Mouse (Mus musculus) MEL-GATA-1-ER (cell line): ENCODE results near the gene Acadl.

Experiments used
- DNase-seq: peaks from one replicate; pipeline ENCODE4 v3.0.0-alpha.2; 2012; ENCODE audit warnings: low read depth; ENCODE audit errors: extremely low read depth

The Acadl gene

DNA sequence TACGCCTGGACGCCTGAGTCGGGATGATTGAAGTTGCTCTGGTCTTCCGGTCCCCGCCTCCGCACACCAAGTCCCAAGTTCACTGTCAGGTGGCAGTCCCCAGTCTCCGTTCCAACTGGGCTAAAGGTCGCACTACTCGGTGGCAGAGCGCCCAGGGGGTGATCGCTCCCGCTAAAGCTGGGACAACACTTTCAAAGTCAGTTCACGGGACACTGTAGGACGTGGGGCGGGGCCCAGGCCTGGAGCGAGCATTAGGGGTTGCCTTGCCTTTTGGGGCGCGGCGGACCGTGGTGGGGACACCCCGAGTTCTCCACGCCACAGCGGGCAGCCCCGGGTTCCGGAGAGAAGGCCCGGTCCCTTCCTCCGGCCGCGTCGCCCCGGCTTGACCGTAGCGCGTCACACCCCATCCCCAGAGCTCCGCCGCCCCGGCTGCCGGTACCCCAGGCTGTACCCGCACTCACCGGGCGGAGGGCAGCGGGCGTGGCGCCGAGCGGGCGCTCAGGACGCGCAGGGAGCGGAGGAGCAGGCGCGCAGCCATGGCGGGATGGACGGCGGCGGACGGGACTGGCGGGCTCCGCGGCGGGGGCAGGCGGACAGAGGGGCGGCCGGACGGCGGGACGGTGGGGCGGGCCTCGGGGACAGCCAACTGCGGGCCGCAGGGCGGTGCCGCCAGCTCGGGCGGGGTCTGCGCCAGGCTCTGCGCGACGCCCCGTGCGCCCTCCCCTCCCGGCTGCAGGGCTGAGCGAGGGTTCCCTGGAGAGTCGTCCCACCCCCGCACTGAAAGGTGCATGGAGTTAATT lies at the start of gene Acadl:
TSS of gene Acadl (minus strand) at position 566 of the 800 bp plus-strand sequence.
- no peak for DNase-seq

GRCm38 (mm10) chr1:66912305-66912704 lies 49.2 kb upstream of the Acadl start:
- DNase-seq = no peak

- DNase-seq = no peak
These were observed 39.5 kb upstream of the Acadl start for GRCm38 (mm10) chr1:66902566-66902965.

DNA sequence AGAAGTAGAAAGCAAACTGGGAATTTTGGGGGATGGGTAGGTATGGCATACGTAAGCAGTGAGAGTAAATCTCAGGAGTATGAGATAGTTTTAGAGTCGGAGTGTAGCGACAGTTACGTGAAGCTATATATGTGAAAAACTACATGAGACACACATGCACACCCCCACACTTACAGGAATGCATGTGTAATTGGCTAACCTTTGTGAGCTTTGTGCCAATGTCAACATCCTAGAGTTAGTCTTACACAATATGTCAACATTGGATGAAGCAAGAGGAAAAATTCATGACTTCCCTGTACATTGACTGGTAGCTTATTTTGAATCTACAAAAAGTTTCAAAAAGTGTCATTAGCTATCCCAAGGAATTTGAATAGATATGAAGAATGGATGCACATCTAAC lies 37.9 kb upstream of the Acadl start:
- DNase-seq = no peak

DNA sequence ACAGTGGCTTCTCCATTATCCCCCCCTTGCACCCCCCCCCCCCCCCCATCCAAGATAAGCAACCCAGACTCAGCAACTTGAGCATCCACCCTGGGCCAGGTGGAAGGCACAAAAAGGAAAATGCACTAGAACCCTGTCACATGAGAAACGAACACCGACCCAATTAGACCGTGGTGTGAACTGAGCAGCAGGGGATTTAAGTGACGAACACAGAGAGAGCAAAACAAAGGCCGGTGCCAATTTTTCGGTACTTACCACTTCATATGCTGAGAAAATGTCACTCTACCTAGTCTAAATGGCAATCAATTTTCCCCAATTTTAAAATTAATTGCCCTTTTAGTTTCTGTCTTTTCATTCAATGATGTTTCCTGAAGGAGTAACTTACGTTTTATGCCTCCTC lies 35.2 kb upstream of the Acadl start:
- no peak for DNase-seq

DNA sequence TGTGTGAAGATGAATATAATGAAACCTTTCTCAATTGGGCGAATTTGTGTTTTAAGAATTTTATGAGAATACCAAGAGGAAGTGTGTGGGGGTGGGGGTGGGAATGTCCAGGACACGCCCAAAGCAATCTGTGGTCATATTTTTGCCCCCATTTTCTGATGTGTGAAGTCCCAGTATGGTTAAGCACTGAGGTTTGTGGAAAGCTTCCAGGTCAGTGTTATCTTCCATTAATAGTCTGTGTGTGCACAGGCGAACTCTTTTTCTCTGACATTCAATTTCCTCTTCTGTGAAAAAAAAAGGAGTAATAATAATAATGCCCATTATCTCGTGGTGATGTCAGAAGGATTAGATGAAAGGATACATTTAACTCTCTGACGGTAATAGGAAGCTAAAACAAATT lies 33.5 kb upstream of the Acadl start:
- DNase-seq = no peak

DNA sequence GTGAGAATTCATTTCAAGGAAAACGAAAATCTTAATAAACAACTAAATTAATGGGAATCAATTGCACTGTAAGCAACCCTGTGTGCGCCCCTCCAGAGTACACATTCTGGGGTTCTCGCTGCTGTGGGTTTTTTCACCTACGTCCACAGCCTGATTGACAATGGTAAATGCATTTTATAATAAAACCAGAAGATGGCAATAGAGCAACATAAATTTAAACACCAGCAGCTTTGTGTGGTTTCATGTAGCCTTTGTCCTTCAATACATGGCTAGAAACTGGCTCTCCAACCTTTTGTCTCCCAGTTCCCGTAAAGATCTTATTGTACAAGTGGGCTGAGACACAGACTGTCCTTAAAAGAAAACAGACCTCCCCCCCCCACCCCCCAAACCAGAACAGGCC lies 33.0 kb upstream of the Acadl start:
- DNase-seq = no peak

DNA sequence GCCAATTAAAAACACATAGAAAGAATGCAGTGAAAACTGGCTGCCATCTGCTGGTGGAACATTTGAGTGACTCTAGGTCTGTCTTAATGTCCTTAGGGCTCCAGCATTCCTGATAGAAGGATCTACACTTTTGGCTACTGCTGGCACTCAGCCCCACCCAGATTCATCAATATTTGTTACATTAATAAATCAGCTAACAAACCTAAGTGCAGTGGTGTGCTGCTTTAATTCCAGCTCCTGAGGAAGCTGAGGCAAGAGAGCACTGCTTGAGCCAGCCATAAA lies 32.7 kb upstream of the Acadl start:
- no peak for DNase-seq

- DNase-seq = no peak
These were observed 32.2 kb upstream of the Acadl start for GRCm38 (mm10) chr1:66895093-66895836.

DNA sequence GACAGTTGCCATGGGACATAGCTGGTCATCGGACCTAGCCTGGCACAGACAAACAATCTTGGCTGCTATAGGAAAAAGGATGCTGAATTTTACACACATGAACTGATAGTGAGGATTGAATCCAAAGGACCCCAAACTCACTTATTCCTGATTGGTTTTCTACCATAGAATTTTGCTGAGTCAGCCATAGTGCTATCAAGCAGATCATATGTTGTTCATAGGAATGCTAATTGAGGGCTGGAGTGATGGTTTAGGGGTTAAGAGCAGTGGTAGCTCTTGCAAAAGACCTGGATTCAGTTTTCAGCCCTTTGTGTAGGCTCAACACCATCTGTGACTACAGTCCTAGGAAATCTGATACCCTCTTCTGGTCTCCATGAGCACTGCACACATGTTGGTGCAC lies 24.1 kb upstream of the Acadl start:
- no peak for DNase-seq

DNA sequence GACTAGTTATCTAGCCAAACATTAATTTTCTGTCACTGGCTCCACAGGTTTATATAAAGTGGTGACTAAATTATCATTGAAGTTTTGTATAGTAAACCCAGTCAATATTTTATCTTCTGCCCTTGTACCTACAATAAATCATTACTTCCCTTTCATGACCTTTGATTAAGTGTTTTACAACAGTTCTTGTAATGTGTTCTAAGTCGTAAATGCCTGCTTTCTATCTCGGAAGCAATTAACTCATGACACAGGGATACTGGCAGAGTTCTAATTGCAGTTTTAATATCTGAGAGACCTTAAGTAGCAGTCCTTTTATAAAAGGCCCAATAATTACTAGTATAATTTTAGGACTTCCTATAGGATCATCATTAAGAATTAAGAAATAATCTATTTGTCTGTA lies 17.1 kb upstream of the Acadl start:
- no peak for DNase-seq

- DNase-seq = no peak
These were observed 11.7 kb upstream of the Acadl start for GRCm38 (mm10) chr1:66874740-66875139.

DNA sequence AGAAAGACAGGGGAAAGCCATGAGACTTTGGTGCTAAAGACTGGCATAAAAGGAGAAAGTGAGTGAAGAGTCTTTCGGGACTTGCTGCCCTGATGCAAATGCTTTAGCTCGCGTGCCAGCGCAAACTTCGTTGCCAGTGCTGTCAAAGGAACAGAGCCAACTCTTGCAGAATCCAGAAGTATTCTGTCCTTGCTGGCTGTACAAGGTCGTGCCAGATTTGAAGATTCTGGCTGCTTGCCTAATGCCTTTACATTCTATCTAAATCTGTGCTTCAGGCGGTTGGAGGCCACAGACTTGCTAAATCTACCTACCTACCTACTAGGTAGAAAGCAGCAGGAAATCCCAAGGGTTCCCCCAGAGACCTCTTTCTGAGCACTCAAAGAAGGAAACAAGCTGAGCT lies 8.5 kb upstream of the Acadl start:
- no peak for DNase-seq

DNA sequence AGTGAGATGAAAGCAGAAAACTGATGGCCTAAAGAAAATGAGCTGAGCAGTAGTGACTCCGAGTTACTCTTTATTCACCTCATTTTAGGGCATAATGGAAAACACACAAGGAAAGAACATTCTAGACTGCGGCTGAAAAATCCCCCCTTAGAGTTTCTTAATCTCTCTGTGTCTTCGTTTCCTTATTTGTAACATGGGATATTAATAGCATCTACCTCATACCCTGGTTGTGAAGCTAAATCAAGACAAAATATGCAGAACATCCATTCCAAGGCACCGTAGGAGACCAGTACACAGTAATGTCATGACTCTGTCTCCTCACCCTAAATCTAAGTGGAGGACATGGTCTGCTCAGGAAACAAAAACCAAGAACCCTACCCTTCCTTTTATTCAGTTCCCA lies 2.6 kb upstream of the Acadl start:
- no peak for DNase-seq

- no peak for DNase-seq
These were observed 841 bp upstream of the Acadl start for GRCm38 (mm10) chr1:66863741-66864495.

DNA sequence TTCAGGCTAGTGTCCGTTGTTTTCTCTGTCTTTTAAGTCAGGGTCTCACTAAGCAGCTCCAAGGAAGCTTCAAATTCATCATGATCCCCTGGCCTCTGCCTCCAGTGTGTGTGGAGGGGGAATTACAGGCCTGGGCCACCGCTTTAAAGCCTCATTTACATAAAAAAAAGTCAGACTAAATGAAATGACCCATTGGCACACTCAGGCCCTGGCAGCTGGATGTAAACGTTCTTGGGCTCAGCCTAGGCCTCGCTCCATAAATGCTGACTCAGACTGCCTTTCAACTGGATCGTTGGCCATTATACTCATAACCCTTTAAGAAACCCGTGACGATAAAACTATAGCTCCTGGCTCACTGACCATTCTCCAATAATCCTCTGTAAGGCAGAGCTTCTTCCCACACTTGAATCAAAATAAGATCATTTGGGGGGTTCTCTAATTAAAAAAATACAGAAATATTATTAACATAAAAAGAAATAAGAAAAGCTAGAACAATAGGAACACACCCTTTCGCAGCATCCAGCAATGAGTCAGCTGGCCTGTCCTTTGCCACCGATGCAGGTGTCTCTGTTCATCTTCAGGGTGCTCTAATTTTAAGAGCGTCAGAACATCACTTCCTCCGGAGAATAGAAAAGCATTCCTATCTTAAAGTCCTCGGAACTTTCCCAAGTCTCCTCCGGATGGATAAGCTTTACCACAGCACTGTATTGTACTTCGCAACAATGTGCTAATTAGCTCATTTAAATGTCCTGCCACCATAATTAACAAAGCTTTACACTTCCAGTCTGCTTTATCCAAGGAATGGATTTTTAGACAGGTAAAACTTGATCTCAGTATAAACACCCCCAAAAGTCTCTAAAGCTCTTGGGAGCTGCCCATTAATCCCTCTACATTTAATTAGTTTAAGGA lies 1.1 kb downstream of the Acadl start:
- DNase-seq = no peak

DNA sequence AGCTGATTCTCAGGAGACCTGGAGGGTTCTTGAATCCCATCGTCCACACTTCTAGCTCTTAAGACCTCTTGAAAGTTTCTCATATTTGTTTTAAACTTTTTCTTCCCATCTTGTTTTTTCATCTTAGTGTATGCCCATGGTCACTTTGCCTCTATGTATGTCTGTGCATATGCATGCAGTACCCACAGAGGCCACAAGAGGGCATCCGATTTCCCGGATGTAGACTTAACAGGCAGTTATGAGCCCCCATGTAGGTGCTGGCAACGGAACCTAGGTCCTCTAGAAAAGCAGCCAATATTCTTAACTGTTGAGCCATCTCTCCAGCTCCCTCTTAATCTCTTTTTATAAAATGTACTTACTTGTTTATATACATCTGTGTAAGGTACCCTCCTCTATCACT lies 15.6 kb downstream of the Acadl start:
- no peak for DNase-seq

GRCm38 (mm10) chr1:66845690-66846318 lies 17.3 kb downstream of the Acadl start:
- no peak for DNase-seq

DNA sequence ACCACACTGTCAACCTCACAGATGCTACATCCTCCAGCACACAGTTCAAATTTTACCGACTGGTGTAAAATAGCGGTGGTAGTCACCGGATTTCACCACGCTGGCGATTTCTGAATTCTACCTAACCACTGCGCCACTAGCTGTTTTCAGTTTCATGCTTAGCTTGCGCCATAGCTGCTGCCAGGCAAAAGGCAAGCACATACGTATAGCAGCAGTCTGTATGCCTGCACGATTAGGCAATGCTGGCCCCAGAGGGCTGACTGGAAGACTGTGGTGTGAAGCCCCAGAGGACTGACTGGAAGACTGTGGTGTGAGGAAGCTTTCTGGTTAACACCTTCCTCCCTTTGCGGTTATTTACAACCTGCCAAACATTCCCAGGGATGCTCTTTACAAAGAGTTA lies 21.1 kb downstream of the Acadl start:
- no peak for DNase-seq

DNA sequence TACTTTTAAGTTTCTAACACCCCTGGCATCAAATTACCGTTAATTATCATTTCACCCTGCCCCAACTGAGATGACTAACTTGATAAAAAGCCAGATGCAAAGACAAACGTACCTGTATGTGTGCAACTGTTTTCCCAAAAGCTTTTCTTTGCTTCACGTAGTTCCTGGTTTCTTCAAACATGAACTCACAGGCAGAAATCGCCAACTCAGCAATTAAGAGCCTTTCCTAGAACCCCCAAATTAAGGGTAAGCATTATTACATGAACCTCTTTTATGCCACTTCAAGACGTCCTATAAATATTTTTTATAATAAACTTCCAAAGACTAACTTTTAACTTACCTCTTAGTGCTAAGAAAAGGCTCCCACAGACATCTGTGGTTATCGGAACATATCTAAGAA lies 21.6 kb downstream of the Acadl start:
- no peak for DNase-seq
